Mouse (Mus musculus) left cerebral cortex, adult 9 months (tissue): ENCODE results near the gene Ulk4.

Experiments
- DNase-seq, 2 experiments: peaks; one replicate each; pipeline ENCODE4 v3.0.0; 2022; ENCODE audit warnings: low spot score in 2 of 2

Ulk4 gene

DNA sequence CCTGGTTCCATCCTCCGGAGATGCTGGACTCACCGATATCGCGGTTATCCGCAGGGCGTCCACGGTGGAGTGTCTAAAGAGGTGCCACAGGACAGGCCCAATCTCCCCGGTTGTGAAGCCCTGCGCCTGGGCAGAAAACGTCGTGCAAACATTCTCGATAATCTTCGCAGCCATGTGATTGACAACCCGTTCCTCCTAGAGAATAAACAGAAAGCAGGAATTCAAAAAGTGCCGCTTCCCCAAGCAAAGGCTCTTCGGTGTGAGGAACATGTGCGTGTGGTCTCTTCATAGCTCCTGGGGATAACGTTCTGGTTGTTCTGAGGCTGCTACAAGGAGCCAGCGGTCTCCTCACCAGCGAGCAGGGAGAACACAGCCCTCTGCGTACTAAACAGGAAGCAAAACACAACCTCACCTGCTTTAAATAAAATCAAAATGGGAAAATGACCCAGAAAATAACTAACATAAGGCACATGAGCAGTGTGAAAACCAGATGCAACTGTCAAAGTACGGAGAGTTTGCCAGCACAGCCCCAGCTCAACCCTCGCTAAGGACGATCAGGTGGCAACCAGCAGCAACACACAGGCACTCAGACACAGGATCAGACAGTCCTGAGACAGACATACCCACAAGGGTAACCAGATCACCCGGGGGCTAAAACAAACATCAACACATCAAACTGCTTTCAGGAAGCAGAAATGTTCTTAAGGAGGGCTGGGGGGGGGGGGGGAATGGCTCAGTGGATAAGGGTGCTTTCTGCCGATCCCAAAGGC, 84.2 kb downstream of the Ulk4 start:
- no peak for DNase-seq

- no peak for DNase-seq
Measured at GRCm38 (mm10) chr9:121187811-121188210, 89.2 kb downstream of the Ulk4 start.

DNA sequence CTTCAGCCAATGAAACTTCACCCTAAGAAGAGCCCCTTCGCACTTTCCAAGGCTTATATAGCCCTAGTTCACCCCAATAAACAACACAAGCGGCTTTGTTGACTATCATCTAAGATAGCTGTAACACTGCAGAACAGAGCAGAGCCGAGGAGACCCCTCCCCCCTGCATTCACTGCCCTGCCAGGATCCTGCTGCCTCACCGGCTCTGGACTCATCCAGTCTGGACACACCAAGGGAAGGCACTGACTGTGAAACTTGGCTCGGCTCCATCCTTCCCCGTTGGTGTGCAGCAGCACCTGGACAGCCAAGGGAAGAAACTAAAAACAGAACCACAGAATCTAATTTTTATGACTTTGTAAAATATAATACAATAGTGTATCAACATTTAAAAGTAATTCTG, 91.2 kb downstream of the Ulk4 start:
- DNase-seq = no peak

- no peak for DNase-seq
Measured at GRCm38 (mm10) chr9:121176350-121176749, 100.6 kb downstream of the Ulk4 start.

- DNase-seq = no peak
Measured at GRCm38 (mm10) chr9:121175201-121175600, 101.8 kb downstream of the Ulk4 start.

GRCm38 (mm10) chr9:121172123-121172522, 104.9 kb downstream of the Ulk4 start:
- DNase-seq = no peak

DNA sequence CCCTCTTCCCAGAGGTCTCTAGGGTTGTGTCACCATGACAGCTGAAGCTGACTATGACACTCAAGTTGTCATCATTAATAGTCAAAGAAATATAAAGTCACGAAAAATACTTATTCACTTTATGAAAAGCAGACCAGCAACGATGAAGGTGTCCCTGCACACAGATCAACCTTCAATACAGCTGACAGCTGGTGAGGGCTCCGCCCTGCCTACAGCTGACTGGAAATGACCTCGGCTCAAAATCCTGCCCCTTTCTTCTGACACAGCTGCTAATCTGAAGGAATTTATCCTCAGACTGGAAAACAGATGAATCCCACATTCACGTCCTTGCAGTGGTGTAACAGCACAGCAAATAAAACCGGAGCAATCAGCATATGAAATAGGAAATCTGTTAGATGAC, 105.4 kb downstream of the Ulk4 start:
- no peak for DNase-seq

DNA sequence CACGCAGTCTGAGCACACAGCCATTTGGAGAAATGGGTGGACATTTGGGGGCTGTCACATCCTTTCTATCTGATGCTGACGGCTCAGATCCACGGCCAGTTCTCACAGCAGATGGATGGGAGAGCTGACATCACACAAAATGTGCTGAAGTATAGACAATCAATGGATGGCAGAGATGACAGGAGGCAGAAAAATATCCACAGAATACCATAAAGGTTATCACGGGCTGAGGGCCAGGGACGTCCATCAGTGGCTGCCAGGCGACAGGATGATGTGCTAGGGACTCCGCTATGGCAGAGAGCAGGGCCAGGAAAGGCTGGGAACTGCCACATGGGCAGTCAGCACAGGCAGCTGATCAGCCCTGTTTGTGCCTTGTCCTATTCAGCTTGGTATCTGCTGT, 112.4 kb downstream of the Ulk4 start:
- DNase-seq = no peak

DNA sequence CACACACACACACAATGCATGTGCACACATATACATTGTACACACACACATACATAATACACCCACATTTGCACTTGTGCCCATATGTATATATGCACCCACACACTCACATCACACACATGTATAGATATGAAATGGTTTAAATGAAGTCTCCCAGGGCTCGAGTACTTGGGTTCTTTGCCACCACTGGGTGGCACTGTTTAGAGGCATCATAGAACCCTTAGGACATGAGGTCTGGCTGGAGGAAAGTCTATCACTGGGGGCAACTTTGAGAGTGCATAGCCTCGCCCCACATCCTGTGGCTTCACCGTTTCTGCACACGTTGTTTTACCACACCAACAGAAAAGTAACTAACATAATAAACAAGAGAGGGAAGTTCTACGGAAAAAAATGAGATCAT, 114.2 kb downstream of the Ulk4 start:
- DNase-seq = peak in 1 of 2 experiments; percentile 27

- DNase-seq = no peak
Measured at GRCm38 (mm10) chr9:121161818-121162565, 115.0 kb downstream of the Ulk4 start.

- DNase-seq = no peak
Measured at GRCm38 (mm10) chr9:121156253-121156831, 120.7 kb downstream of the Ulk4 start.

DNA sequence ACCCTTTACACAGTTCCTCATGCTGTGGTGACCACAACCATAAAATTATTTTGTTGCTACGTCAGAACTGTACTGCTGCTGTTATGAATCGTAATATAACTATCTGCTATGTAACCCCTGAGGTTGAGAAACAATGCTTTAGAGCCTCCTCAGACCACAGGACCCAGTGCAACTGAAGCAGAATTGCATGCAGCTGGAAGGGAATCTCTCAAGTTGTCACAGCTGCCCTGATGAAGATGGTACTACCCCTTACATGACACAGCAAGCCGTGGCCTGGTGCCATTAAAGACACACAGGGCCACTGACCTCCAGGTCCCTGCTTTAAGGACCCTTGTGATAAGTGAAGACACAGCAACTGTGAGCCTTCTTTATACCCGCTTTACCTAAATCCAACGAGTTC, 123.7 kb downstream of the Ulk4 start:
- DNase-seq = no peak

GRCm38 (mm10) chr9:121148602-121149001, 128.4 kb downstream of the Ulk4 start:
- DNase-seq = no peak

GRCm38 (mm10) chr9:121143208-121143607, 133.8 kb downstream of the Ulk4 start:
- DNase-seq = no peak

DNA sequence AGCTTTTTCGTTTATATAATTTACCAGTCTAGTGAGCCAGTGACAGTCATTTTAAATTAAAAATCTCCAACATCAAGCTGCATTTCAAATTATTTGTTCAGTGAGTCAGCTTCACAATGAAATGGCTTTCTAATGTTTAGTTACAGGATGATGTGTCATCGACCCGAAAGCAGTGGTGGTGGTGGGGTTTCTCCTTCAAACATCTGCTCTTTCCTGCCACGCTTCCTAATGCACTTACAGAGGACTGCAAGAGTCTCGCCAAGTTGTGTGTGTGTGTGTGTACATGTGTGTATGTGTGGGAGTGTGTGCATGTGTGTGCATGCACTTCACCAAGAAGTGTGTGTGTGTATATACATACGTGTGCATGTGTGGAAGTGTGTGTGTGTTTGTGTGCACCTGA, 144.4 kb downstream of the Ulk4 start:
- no peak for DNase-seq

DNA sequence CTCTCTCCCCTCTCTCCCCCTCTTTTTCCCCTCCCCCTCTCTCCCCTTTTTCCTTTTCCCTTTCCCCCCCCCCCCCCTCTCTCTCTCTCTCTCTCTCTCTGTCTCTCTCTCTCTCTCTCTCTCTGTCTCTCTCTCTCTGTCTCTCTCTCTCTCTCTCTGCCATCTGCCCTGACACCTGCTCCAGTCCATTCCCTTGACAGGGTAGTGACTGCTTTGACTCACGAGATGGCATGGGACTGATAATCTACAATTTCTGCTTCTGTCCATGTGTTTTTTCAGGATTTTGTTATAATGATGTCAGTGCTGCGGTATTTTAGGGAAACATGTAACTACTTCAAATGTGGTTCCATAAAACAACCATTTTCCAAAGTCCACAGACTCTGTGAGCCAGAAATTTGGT, 147.5 kb downstream of the Ulk4 start:
- DNase-seq = no peak

DNA sequence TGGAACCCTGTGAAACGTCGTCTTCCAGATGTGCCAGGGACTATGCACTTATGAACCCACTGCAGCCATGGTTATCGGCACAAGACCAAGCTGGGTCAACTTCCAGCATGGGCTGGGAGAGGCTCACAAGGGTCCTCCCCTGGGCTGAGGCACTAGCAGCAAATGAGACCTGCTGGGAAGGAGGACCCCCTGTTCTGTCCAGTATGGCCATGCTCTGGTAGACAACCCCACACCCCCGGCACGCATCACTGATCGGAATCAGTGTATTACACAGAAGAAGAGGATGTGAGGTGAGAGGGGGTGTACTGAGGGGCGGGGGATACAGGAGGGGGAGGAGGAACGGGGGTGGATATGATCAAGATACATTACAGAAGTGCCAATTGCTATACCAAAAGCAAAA, 148.1 kb downstream of the Ulk4 start:
- DNase-seq = no peak

DNA sequence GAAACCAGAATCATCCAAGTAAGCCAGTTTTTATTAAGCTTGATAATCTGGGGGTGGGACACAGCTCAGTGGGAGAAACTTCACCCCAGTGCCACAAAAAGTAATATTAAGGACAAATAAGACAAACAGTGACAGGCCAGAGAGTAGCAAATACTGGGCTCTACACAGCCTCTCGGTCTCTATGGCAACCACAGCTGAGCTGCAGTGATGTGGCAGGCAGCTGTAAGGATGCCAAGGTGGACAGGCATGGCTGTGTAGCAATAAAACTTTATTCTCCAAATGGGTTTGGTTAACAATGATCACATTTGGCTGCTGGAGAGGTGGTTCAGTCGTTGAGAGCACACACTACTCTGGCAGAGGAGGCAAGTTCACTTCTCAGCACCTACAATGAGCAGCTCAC, 150.0 kb downstream of the Ulk4 start:
- no peak for DNase-seq

- peak in 1 of 2 experiments; percentile 8 for DNase-seq
Measured at GRCm38 (mm10) chr9:121124705-121125104, 152.3 kb downstream of the Ulk4 start.

DNA sequence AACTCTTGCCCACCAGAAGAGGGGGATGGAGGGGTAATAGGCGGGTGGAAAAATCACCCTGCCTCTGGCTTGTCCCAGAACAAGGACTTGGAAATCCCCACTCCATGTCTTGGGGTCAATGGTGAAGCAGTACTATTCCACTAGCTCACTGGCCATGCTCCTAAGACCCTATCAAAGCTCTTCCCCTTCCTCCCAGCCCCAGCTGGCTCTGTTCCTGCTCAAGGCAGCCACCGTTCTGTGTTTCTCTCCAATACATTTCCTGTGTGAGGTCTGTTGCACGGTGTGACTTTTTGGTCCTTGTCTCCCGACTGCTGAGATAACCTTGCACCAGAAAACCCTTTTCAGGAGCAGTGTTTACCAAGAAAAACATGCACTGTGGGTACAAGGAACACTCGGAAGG, 155.0 kb downstream of the Ulk4 start:
- DNase-seq = no peak

DNA sequence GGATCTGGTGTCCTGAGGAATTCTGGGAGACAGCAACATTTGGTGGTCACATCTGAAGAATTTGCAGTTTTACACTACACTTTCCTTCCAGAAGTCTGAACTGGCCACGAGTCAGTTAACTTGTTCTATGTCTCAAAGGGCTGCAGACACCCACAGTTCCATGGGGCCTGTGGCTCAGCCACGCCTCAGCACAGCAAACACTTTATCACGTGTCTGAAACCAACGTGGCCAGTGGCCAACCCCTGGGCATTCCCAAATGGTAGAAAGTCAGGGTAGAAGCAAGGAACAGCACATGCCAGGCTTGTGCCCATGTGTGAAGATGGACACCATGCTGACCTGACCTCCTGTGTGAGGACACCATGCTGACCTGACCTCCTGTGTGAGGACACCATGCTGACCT, 159.1 kb downstream of the Ulk4 start:
- DNase-seq = no peak

DNA sequence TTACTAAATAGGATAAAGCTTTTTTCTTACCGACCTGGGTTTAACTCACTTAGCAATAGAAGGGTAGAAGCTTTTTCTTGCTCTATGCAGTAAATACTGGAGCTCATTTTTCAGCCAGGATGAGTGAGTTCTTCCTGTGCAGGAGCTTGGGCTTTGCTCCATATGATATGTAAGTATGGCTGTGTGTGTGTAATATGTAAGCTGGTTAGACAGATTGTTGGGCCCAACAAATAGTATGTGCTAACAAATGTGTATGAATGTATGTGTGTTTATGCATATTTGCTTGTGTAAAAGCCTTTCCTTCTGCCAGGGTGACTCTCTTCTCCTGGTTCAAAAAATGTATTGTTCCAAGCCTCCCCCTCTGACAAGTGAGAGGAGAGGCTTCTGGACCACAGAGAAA, 164.9 kb downstream of the Ulk4 start:
- DNase-seq = no peak

- DNase-seq = peak in 1 of 2 experiments; percentile 70
Measured at GRCm38 (mm10) chr9:121108110-121108509, 168.9 kb downstream of the Ulk4 start.
